Mouse (Mus musculus) neural tube, embryonic 13.5 days (tissue): ENCODE data around the gene Mif4gd. TPM values are rescaled to one million over a fixed set of nuclear protein-coding genes. Genes with fewer than 3 reads are reported as not detected.

Source experiments
- ATAC-seq: fragments of 200-750 bp; cut with Nextera tagmentation; 2 replicates; pipeline ENCODE4 v1.8.0; 2017; ENCODE audit warnings: low read depth, mild to moderate bottlenecking, moderate TSS enrichment, moderate library complexity
- H3K27ac ChIP-seq: fragments of 300-500 bp; sonication (generic); replicated peaks from 2 replicates; pipeline ENCODE4 v1.5.1; 2015; ENCODE audit warnings: moderate library complexity, mild to moderate bottlenecking, inconsistent platforms
- H3K27me3 ChIP-seq: fragments of 300-500 bp; sonication (generic); 2 replicates; pipeline ENCODE4 v1.6.1; 2015; ENCODE audit warnings: mild to moderate bottlenecking, inconsistent platforms
- H3K36me3 ChIP-seq: fragments of 300-500 bp; sonication (generic); 2 replicates; pipeline ENCODE4 v1.6.1; 2015; ENCODE audit warnings: mild to moderate bottlenecking, inconsistent platforms
- H3K4me1 ChIP-seq: fragments of 300-500 bp; sonication (generic); replicated peaks from 2 replicates; pipeline ENCODE4 v1.6.1; 2015; ENCODE audit warnings: inconsistent platforms
- H3K4me2 ChIP-seq: fragments of 300-500 bp; sonication (generic); 2 replicates; pipeline ENCODE4 v1.6.1; 2015; ENCODE audit warnings: inconsistent platforms, mild to moderate bottlenecking, moderate library complexity
- H3K4me3 ChIP-seq: fragments of 300-500 bp; sonication (generic); 2 replicates; pipeline ENCODE4 v1.5.1; 2015; ENCODE audit warnings: mild to moderate bottlenecking, inconsistent platforms
- H3K9ac ChIP-seq: fragments of 300-500 bp; sonication (generic); 2 replicates; pipeline ENCODE4 v1.6.1; 2015; ENCODE audit warnings: moderate library complexity, mild to moderate bottlenecking, inconsistent platforms
- H3K9me3 ChIP-seq: fragments of 300-500 bp; sonication (generic); 2 replicates; pipeline ENCODE4 v1.6.1; 2016; ENCODE audit warnings: inconsistent platforms
- WGBS: fragments of 180-500 bp; shearing (Covaris S2); methylation state at CpG from one replicate; pipeline ENCODE4 v1.1.7; 2015; 5-methylcytosine and 5-hydroxymethylcytosine counted together
- polyA plus RNA-seq: library from polyadenylated mRNA; unstranded; fragments of >200 nt; fragmentation: Nextera tagmentation; extraction: Ambion mirVana; gene quantifications from 2 replicates; pipeline ENCODE4 v1.2.1, GENCODE M21; 2015

The Mif4gd gene
- polyA plus RNA-seq, 1 experiment from 2014 or later = 12.0 TPM

GRCm38 (mm10) chr11:115606733-115607132 is 6.0 kb downstream of the Mif4gd start:
- no peaks in the 10 kb centered on the region for H3K27me3 ChIP-seq
- H3K4me1 ChIP-seq = peaks cover 32% of the 10 kb centered on the region
- no peak overlapping the region for H3K27ac ChIP-seq
- WGBS = 94% methylated on average over 18 of the region's 18 CpGs
- H3K4me3 ChIP-seq = no peak overlapping the region
- no peaks in the 10 kb centered on the region for H3K9me3 ChIP-seq
- H3K9ac ChIP-seq = no peak overlapping the region
- no peak for ATAC-seq
- H3K4me2 ChIP-seq = no peak overlapping the region
- H3K36me3 ChIP-seq = peaks cover 50% of the 10 kb centered on the region

- H3K4me3 ChIP-seq = peak overlapping the region; percentile 95
- peak overlapping the region; percentile 90 for H3K9ac ChIP-seq
- H3K36me3 ChIP-seq = peaks cover 51% of the 10 kb centered on the region
- WGBS = 0% methylated on average over 26 of the region's 26 CpGs
- no peaks in the 10 kb centered on the region for H3K9me3 ChIP-seq
- H3K4me2 ChIP-seq = peak overlapping the region; percentile 97
- no peak; the same call in 1 of the 2 replicates for ATAC-seq
- H3K4me1 ChIP-seq = peaks cover 40% of the 10 kb centered on the region
- peak overlapping the region; percentile 95 for H3K27ac ChIP-seq
- H3K27me3 ChIP-seq = no peaks in the 10 kb centered on the region
Measured at GRCm38 (mm10) chr11:115604304-115604696, 8.5 kb downstream of the Mif4gd start.

GRCm38 (mm10) chr11:115603476-115604303 is 9.1 kb downstream of the Mif4gd start, which contains the start of the genes Mrps7 and Gga3:
Gene Mrps7, plus strand, starts transcription at chr11:115603925.
Gene Gga3, minus strand, starts transcription at chr11:115604051.
- WGBS = under 1% methylated on average over 78 of the region's 93 CpGs
- H3K4me3 ChIP-seq = peak within 1 kb of the TSS; percentile 95

GRCm38 (mm10) chr11:115603128-115603475 is 9.7 kb downstream of the Mif4gd start:
- WGBS = 5% methylated on average over 15 of the region's 15 CpGs
- Histone ChIP-seq H3K27me3 (no peaks in the 10 kb centered on the region), H3K36me3 (peaks cover 49% of the 10 kb centered on the region), H3K4me1 (peaks cover 40% of the 10 kb centered on the region), H3K4me2 (peak overlapping the region; percentile 97), H3K4me3 (peak overlapping the region; percentile 95), H3K27ac (peak overlapping the region; percentile 95), H3K9ac (peak overlapping the region; percentile 90), H3K9me3 (no peaks in the 10 kb centered on the region)
- no peak for ATAC-seq

More at GRCm38 (mm10) chr11:115603476-115604303, 9.1 kb downstream of the Mif4gd start, which contains the start of the genes Mrps7 and Gga3:
- H3K9me3 ChIP-seq = no peaks in the 10 kb centered on the region
- H3K4me1 ChIP-seq = peaks cover 40% of the 10 kb centered on the region
- peak within 1 kb of the TSS; percentile 95 for H3K27ac ChIP-seq
- peak; percentile 97 for ATAC-seq
- H3K36me3 ChIP-seq = peaks cover 50% of the 10 kb centered on the region
- H3K9ac ChIP-seq = peak within 1 kb of the TSS; percentile 90
- H3K27me3 ChIP-seq = no peaks in the 10 kb centered on the region
- H3K4me2 ChIP-seq = peak within 1 kb of the TSS; percentile 97

- H3K36me3 ChIP-seq = peaks cover 48% of the 10 kb centered on the region
- H3K27ac ChIP-seq = no peak overlapping the region
- no peak for ATAC-seq
- H3K4me1 ChIP-seq = peaks cover 40% of the 10 kb centered on the region
- H3K4me3 ChIP-seq = no peak overlapping the region
- H3K27me3 ChIP-seq = no peaks in the 10 kb centered on the region
- H3K9me3 ChIP-seq = no peaks in the 10 kb centered on the region
- WGBS = 92% methylated on average over 4 of the region's 4 CpGs
- H3K9ac ChIP-seq = no peak overlapping the region
- H3K4me2 ChIP-seq = no peak overlapping the region
Measured at GRCm38 (mm10) chr11:115601174-115601573, 11.6 kb downstream of the Mif4gd start.

GRCm38 (mm10) chr11:115600743-115601142 is 12.0 kb downstream of the Mif4gd start:
- 98% methylated on average over 15 of the region's 15 CpGs for WGBS
- Histone ChIP-seq H3K9ac (no peak overlapping the region), H3K36me3 (peaks cover 48% of the 10 kb centered on the region)

GRCm38 (mm10) chr11:115599722-115600121 is 13.0 kb downstream of the Mif4gd start:
- no peak overlapping the region for H3K4me2 ChIP-seq
- WGBS = 95% methylated on average over 7 of the region's 7 CpGs
- no peak for ATAC-seq

More at GRCm38 (mm10) chr11:115600743-115601142, 12.0 kb downstream of the Mif4gd start:
- Histone ChIP-seq H3K27me3 (no peaks in the 10 kb centered on the region), H3K4me1 (peaks cover 37% of the 10 kb centered on the region), H3K4me2 (no peak overlapping the region), H3K9me3 (no peaks in the 10 kb centered on the region), H3K4me3 (no peak overlapping the region), H3K27ac (no peak overlapping the region)
- ATAC-seq = no peak

GRCm38 (mm10) chr11:115598309-115598708 is 14.5 kb downstream of the Mif4gd start:
- Histone ChIP-seq H3K9me3 (no peaks in the 10 kb centered on the region), H3K27me3 (no peaks in the 10 kb centered on the region), H3K4me2 (no peak overlapping the region), H3K9ac (no peak overlapping the region), H3K36me3 (peaks cover 64% of the 10 kb centered on the region), H3K4me3 (no peak overlapping the region), H3K4me1 (peaks cover 24% of the 10 kb centered on the region), H3K27ac (no peak overlapping the region)
- 84% methylated on average over 4 of the region's 4 CpGs for WGBS
- no peak for ATAC-seq

More at GRCm38 (mm10) chr11:115599722-115600121, 13.0 kb downstream of the Mif4gd start:
- H3K4me3 ChIP-seq = no peak overlapping the region
- no peaks in the 10 kb centered on the region for H3K27me3 ChIP-seq
- H3K36me3 ChIP-seq = peaks cover 49% of the 10 kb centered on the region
- no peak overlapping the region for H3K27ac ChIP-seq
- H3K4me1 ChIP-seq = peaks cover 27% of the 10 kb centered on the region
- H3K9me3 ChIP-seq = no peaks in the 10 kb centered on the region
- H3K9ac ChIP-seq = no peak overlapping the region

GRCm38 (mm10) chr11:115595209-115595608 is 17.6 kb downstream of the Mif4gd start:
- H3K4me3 ChIP-seq = no peak overlapping the region
- WGBS = 97% methylated on average over 3 of the region's 3 CpGs
- H3K4me1 ChIP-seq = no peaks in the 10 kb centered on the region
- no peak overlapping the region for H3K4me2 ChIP-seq
- peaks cover 93% of the 10 kb centered on the region for H3K36me3 ChIP-seq
- no peak overlapping the region for H3K9ac ChIP-seq
- H3K27me3 ChIP-seq = no peaks in the 10 kb centered on the region
- no peak for ATAC-seq
- no peak overlapping the region for H3K27ac ChIP-seq
- H3K9me3 ChIP-seq = no peaks in the 10 kb centered on the region

- Histone ChIP-seq H3K27me3 (no peaks in the 10 kb centered on the region), H3K27ac (no peak overlapping the region), H3K4me2 (no peak overlapping the region), H3K9me3 (no peaks in the 10 kb centered on the region), H3K4me3 (no peak overlapping the region), H3K9ac (no peak overlapping the region), H3K36me3 (peaks cover 93% of the 10 kb centered on the region), H3K4me1 (no peaks in the 10 kb centered on the region)
- 90% methylated on average over 2 of the region's 2 CpGs for WGBS
- ATAC-seq = no peak
Measured at GRCm38 (mm10) chr11:115590526-115591075, 22.2 kb downstream of the Mif4gd start.

- Histone ChIP-seq H3K4me3 (no peak overlapping the region), H3K9me3 (no peaks in the 10 kb centered on the region), H3K36me3 (peaks cover 96% of the 10 kb centered on the region), H3K4me2 (no peak overlapping the region), H3K4me1 (no peaks in the 10 kb centered on the region), H3K27ac (no peak overlapping the region), H3K27me3 (no peaks in the 10 kb centered on the region), H3K9ac (no peak overlapping the region)
- 85% methylated on average over 9 of the region's 9 CpGs for WGBS
- ATAC-seq = no peak
Measured at GRCm38 (mm10) chr11:115587984-115588383, 24.8 kb downstream of the Mif4gd start.

- Histone ChIP-seq H3K4me1 (no peaks in the 10 kb centered on the region), H3K4me2 (no peak overlapping the region), H3K27ac (no peak overlapping the region), H3K4me3 (no peak overlapping the region), H3K9me3 (no peaks in the 10 kb centered on the region), H3K9ac (no peak overlapping the region), H3K27me3 (no peaks in the 10 kb centered on the region), H3K36me3 (peaks cover 96% of the 10 kb centered on the region)
- ATAC-seq = no peak
- 90% methylated on average over 9 of the region's 9 CpGs for WGBS
Measured at GRCm38 (mm10) chr11:115586403-115586802, 26.4 kb downstream of the Mif4gd start.
